Mouse (Mus musculus): ENCODE measurements around the gene Ocrl. TPM values are rescaled to one million over a fixed set of nuclear protein-coding genes. Genes with fewer than 3 reads are reported as not detected.

Ocrl gene
- polyA plus RNA-seq (2015; fragmentation: Nextera tagmentation; extraction: Ambion mirVana) = 26.1 and 26.6 TPM in 2 replicates

DNA sequence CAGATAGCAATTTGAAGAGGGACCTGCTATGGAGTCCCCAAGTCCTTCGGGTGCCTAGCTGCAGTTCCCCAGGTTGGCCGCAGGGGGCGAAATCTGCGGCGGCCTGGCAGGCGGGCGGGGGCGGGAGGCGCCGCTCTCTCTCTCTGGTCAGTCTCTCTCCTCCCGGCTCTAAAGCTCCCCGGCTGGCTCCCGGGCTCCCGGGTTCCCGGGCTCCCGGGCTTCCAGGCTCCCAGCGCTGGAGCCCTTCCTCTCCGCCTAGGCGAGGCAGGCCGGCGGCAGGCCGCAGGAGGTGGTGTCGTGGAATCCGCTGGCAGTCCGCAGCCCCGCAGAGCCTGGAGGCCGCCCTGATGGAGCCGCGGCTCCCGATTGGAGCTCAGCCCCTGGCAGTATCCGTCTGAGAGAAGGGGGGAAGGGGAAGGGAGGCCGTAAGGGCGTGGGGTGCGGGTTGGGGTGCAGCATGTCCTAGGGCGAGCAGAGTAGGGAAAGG is at the start of gene Ocrl:
Gene Ocrl (plus strand): TSS at position 82 of the 487 bp plus-strand sequence.
- H3K4me1 ChIP-seq = 0 out of 2 replicates have a peak, but pooled peaks cover 3% of the 10 kb centered on the region
- no peaks in the 10 kb centered on the region for H3K36me3 ChIP-seq
- 6% methylated on average over 28 of the region's 35 CpGs for WGBS
- H3K27me3 ChIP-seq = no peaks in the 10 kb centered on the region
- peak within 1 kb of the TSS; percentile 83 for H3K9ac ChIP-seq
- H3K9me3 ChIP-seq = no peaks in the 10 kb centered on the region
- peak; percentile 92 for ATAC-seq (ENCODE audit: low FRiP score, low read depth)
- peak within 1 kb of the TSS; percentile 66 for H3K4me2 ChIP-seq (replicated peaks)
- H3K4me3 ChIP-seq = peak within 1 kb of the TSS; percentile 61
- H3K27ac ChIP-seq = peak within 1 kb of the TSS; percentile 81; the same call in 1 of the 2 replicates

DNA sequence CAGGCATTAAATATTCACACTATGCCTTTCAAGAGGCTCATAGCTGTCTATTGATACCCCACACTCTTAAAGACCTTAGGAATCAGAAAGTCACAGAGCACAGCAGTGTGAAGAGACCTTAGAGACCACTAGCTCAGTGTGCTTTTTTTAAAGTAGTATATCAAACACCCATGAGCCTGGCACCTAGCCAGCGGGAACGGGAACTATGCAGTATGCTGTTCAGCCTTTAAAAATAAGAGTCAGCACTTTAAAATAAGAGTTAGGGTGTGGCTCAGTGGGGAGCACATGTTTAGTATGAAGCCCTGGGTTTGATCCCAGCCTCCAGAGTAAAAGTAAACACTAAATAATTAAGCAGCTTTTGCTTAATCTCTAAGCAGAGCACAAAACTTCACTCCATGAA is 32.1 kb upstream of the Ocrl start:
- H3K27me3 ChIP-seq = no peaks in the 10 kb centered on the region
- WGBS = 36% methylated on average over 2 of the region's 2 CpGs
- H3K27ac ChIP-seq = no peak overlapping the region
- peaks cover 7% of the 10 kb centered on the region; the same call in 1 of the 2 replicates for H3K36me3 ChIP-seq
- no peak overlapping the region for H3K9ac ChIP-seq
- no peak overlapping the region for H3K4me2 ChIP-seq (replicated peaks)
- no peaks in the 10 kb centered on the region for H3K9me3 ChIP-seq
- H3K4me3 ChIP-seq = no peak overlapping the region
- H3K4me1 ChIP-seq = 0 out of 2 replicates have a peak, but pooled peaks cover 3% of the 10 kb centered on the region
- ATAC-seq (ENCODE audit: low FRiP score, low read depth) = peak; percentile 69; the same call in 1 of the 2 replicates

DNA sequence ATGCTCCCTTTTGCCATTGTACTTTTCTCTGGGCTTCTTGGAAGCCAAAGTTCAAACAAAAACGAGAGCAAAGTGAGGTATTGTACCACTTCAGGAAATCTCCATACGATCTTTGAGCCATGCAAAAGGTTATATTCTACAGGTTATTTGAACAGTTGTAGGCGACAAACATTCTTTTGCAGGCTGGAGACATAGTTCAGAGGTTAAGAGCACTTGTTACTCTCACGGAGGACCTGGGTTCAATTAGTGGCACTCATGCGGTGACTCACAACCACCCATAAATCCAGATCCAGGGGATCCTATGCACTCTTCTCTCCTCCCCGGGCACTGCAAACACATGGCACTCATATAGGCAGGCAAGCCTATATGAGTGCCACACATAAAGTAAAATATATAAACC is 29.4 kb upstream of the Ocrl start:
- 44% methylated on average over 6 of the region's 6 CpGs for WGBS
- H3K27me3 ChIP-seq = no peaks in the 10 kb centered on the region
- no peak overlapping the region for H3K27ac ChIP-seq
- no peak overlapping the region for H3K9ac ChIP-seq
- ATAC-seq (ENCODE audit: low FRiP score, low read depth) = no peak
- 0 out of 2 replicates have a peak, but pooled peaks cover 3% of the 10 kb centered on the region for H3K4me1 ChIP-seq
- 0 out of 2 replicates have a peak, but pooled peaks cover 7% of the 10 kb centered on the region for H3K36me3 ChIP-seq
- H3K4me3 ChIP-seq = no peak overlapping the region
- no peaks in the 10 kb centered on the region for H3K9me3 ChIP-seq
- no peak overlapping the region for H3K4me2 ChIP-seq (replicated peaks)

DNA sequence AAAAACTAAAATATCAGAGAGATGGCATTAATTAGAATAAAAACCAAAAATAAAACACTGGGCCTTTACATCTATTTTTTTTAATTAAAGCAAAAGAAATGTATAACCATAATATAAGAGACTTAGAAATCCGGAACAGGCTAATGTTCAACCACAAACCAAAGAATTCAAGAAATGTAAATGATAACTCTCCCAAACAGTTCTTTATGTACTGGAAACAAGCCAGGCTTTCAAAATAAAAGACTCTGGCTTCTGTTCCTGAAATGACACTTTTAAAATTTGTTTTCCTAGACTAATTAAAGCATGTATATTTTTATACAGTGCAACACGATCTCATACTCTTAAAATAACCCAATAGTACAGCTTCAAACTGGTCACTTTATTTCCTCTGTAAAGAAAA is 24.8 kb upstream of the Ocrl start:
- H3K27ac ChIP-seq = no peak overlapping the region
- no peak overlapping the region for H3K9ac ChIP-seq
- 0 out of 2 replicates have a peak, but pooled peaks cover 7% of the 10 kb centered on the region for H3K36me3 ChIP-seq
- H3K27me3 ChIP-seq = no peaks in the 10 kb centered on the region
- H3K4me1 ChIP-seq = 0 out of 2 replicates have a peak, but pooled peaks cover 2% of the 10 kb centered on the region
- H3K4me3 ChIP-seq = no peak overlapping the region
- H3K4me2 ChIP-seq (replicated peaks) = no peak overlapping the region
- no peaks in the 10 kb centered on the region for H3K9me3 ChIP-seq
- WGBS = 61% methylated on average over 2 of the region's 2 CpGs
- ATAC-seq (ENCODE audit: low FRiP score, low read depth) = no peak

DNA sequence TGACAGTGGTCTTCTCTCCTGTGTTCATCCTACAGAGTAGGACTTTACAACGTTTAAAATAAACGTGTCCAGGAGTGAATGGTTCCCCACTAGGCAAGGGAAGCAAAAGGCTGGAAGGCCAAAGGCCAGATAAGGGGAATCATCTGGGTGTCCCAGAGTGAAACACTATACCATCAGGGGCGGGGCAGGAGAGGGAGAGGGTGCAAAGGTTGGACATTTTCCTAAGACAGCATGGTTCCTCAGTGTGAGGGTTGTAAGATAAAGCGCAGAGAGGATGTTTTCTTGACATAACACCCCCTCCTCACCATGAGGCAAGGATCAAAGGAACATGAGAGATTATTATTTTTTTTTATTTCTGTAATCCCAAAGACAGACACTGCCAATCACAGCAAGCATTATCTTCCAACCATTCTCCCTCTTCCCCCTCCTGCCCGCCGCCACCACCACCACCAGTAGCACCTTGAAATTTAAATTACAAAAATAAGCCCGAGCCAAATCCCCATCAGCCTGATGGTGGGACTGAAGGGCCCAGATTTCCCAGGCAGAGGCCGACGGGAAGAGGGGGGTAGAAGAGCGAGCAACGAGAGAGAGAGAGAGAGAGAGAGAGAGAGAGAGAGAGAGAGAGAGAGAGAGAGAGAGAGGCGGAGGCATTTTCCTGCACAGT is 20.8 kb upstream of the Ocrl start:
- Histone ChIP-seq H3K27ac (peak overlapping the region; percentile 85; the same call in 1 of the 2 replicates), H3K36me3 (no peaks in the 10 kb centered on the region), H3K4me3 (peak overlapping the region; percentile 59), H3K4me2 (replicated peaks) (peak overlapping the region; percentile 64), H3K4me1 (0 out of 2 replicates have a peak, but pooled peaks cover 2% of the 10 kb centered on the region), H3K9ac (peak overlapping the region; percentile 72), H3K9me3 (no peaks in the 10 kb centered on the region), H3K27me3 (no peaks in the 10 kb centered on the region)
- no peak; the same call in 1 of the 2 replicates for ATAC-seq (ENCODE audit: low FRiP score, low read depth)
- 12% methylated on average over 10 of the region's 12 CpGs for WGBS

DNA sequence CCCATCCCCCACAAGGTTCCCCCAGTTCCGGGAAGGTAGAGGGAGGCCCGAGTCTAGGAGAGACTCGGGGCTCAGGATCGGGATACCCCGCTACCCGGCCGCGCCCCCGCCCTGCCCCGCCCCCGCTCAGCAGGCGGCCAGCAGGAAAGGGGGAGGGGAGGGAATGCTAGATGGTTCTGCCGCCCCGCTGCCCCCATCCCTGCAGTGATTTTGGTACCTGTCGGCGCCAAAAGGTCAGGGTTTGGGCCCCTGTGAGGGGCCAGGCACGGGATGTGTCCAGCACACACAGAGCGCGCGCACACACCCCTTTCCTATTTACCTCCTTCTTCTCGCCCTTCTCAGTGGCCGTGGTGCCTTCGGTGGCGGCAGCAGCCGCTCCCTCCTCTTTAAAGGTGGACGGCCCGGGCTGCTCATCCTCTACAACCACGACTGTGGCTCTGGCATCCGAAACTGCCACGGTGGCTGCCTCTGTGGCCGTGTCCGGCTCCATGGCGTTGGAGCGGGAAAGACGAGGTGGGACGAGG is 20.2 kb upstream of the Ocrl start:
- Histone ChIP-seq H3K4me1 (0 out of 2 replicates have a peak, but pooled peaks cover 2% of the 10 kb centered on the region), H3K4me3 (peak overlapping the region; percentile 59), H3K27me3 (no peaks in the 10 kb centered on the region), H3K36me3 (no peaks in the 10 kb centered on the region), H3K9ac (peak overlapping the region; percentile 72), H3K27ac (peak overlapping the region; percentile 85), H3K9me3 (no peaks in the 10 kb centered on the region), H3K4me2 (replicated peaks) (peak overlapping the region; percentile 64)
- peak; percentile 86 for ATAC-seq (ENCODE audit: low FRiP score, low read depth)
- WGBS = 25% methylated on average over 10 of the region's 36 CpGs

DNA sequence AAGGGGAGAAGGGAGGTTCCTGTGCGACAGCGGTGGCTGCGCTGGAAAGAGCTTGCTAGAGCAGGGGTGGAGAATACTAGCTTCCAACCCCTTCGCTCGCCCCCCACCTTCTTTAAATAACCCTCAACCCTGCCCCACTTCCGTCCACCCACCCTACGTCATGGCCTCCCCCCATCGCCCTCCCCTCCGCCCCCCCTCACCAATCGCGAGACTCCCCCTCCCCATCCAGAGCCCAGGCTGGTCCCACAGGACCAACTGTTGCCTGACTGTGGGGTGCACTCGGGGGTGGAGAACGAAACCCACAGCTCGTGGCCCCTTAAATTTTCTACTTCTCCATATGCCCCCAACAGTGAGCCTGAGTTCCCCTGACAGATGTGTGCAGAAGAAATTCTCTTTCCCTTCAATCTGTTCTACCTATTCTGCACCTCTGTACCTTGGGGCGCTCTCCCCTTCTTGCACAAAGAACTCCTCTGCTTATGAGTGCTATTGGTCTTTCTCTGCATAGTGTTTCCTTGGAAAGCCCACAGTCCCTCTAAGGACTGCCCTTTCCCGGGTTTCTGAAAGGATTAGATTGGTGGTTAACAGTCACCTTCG is 19.7 kb upstream of the Ocrl start, which contains the start of gene Smarca1:
Gene Smarca1 (minus strand): TSS at position 544 of the 594 bp plus-strand sequence.
- 12% methylated on average over 14 of the region's 17 CpGs for WGBS
- Histone ChIP-seq H3K9me3 (no peaks in the 10 kb centered on the region), H3K4me2 (replicated peaks) (peak within 1 kb of the TSS; percentile 64), H3K9ac (peak within 1 kb of the TSS; percentile 72), H3K36me3 (no peaks in the 10 kb centered on the region), H3K27me3 (no peaks in the 10 kb centered on the region), H3K27ac (peak within 1 kb of the TSS; percentile 85), H3K4me1 (0 out of 2 replicates have a peak, but pooled peaks cover 2% of the 10 kb centered on the region), H3K4me3 (peak within 1 kb of the TSS; percentile 59)
- ATAC-seq (ENCODE audit: low FRiP score, low read depth) = peak; percentile 83

DNA sequence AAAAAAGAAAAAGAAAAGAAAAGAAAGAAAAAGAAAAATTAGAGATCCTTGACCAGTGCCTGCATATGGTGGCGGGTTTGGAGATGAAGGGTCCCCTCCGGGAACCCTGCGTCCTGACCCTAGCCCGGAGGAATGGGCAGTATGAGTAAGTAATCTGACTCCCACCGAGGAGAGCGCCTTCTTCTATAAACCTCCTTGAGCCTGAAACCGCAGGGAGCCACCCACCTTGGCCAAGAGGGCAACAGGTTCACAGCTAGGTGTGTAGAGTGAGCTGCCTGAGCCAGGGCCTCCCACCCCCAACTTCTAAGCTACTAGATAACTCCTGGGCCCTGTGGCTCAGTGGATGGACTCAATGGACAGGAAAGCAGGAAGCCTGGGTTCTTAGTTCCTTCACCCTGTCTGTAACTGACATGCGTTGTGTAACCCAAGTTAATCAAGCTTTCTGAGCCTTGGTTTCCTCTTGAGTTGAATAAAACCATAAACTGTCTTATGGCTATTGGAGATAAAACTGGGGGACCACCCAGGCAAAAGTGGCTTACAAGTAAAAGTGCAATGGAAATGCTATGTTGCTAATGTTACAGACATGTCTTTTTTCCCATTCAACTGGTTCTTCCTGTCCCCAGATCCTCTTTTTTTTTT is 836 bp downstream of the Ocrl start:
- peak overlapping the region; percentile 83 for H3K9ac ChIP-seq
- H3K27ac ChIP-seq = no peak overlapping the region; the same call in 1 of the 2 replicates
- no peak for ATAC-seq (ENCODE audit: low FRiP score, low read depth)
- 29% methylated on average over 8 of the region's 8 CpGs for WGBS
- no peaks in the 10 kb centered on the region for H3K27me3 ChIP-seq
- peak overlapping the region; percentile 61 for H3K4me3 ChIP-seq
- no peaks in the 10 kb centered on the region for H3K9me3 ChIP-seq
- no peaks in the 10 kb centered on the region for H3K36me3 ChIP-seq
- 0 out of 2 replicates have a peak, but pooled peaks cover 3% of the 10 kb centered on the region for H3K4me1 ChIP-seq
- H3K4me2 ChIP-seq (replicated peaks) = peak overlapping the region; percentile 66

DNA sequence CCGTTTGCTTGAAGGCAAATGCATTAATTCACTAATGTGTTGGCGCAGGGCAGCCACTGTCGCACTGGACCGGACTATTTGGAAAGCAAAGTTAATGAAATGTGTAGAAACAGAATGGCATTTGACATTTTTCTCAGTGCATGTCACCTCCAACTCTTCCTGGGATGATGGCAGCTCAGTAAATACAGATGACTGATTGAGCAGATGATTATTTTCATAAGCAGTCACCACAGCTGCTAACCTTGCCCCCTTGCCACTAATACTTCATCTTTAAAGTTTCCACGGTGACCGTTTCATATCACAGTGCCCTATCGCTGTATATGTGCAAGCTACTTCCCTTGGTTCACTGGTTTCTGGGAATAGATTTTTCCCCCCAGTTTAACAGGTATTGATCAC is 1.4 kb downstream of the Ocrl start:
- Histone ChIP-seq H3K36me3 (no peaks in the 10 kb centered on the region), H3K4me2 (replicated peaks) (peak overlapping the region; percentile 66), H3K4me1 (0 out of 2 replicates have a peak, but pooled peaks cover 3% of the 10 kb centered on the region), H3K9me3 (no peaks in the 10 kb centered on the region), H3K9ac (no peak overlapping the region), H3K4me3 (no peak overlapping the region), H3K27ac (no peak overlapping the region), H3K27me3 (no peaks in the 10 kb centered on the region)
- WGBS = 87% methylated on average over 7 of the region's 7 CpGs
- ATAC-seq (ENCODE audit: low FRiP score, low read depth) = no peak

DNA sequence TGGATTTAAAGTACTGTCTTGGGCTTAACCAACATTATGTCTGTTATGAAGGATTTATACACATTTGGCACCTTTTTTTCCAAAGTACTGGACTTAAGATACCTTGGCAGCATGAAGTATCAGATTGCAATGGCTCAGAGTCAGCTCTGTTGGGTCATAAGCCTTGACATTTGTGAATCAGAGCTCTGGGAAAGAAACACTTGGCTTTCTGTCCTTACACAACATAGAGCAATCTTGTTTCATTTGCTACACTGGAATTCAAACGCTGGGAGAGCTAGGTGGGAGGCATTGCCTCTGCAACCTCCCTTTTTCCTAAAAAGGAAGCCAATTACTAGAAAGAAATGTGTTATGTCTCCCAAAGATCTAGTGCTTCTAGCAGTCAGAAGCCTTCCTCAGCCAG is 4.6 kb downstream of the Ocrl start:
- H3K27me3 ChIP-seq = no peaks in the 10 kb centered on the region
- 0 out of 2 replicates have a peak, but pooled peaks cover 3% of the 10 kb centered on the region for H3K4me1 ChIP-seq
- ATAC-seq (ENCODE audit: low FRiP score, low read depth) = no peak
- H3K9me3 ChIP-seq = no peaks in the 10 kb centered on the region
- no peak overlapping the region for H3K4me2 ChIP-seq (replicated peaks)
- H3K9ac ChIP-seq = no peak overlapping the region
- 75% methylated on average over 1 of the region's 1 CpGs for WGBS
- H3K4me3 ChIP-seq = no peak overlapping the region
- no peak overlapping the region for H3K27ac ChIP-seq
- no peaks in the 10 kb centered on the region for H3K36me3 ChIP-seq

DNA sequence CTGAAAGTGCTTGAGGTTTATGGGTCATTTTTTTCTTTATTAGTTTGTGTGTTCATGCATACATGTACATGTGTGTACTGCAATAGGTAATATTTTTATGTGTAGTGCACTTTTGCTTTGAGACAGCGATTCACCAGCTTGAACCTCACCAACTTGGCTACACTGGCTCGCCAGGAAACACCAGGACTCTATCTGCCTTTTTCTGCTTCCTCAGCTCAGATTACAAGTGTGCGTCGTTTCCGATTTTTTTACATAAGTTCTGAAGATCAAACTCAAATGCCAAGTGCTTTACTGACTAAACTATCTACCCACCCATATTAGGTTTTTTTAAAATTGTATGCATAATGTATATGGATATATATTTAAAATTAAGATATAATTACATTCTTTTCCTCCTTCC is 8.4 kb downstream of the Ocrl start:
- no peak overlapping the region for H3K9ac ChIP-seq
- H3K4me2 ChIP-seq (replicated peaks) = no peak overlapping the region
- H3K9me3 ChIP-seq = no peaks in the 10 kb centered on the region
- no peaks in the 10 kb centered on the region for H3K4me1 ChIP-seq
- H3K27ac ChIP-seq = no peak overlapping the region
- 75% methylated on average over 5 of the region's 5 CpGs for WGBS
- no peak overlapping the region for H3K4me3 ChIP-seq
- H3K27me3 ChIP-seq = no peaks in the 10 kb centered on the region
- H3K36me3 ChIP-seq = no peaks in the 10 kb centered on the region
- ATAC-seq (ENCODE audit: low FRiP score, low read depth) = no peak

Measured in limb, embryonic 13.5 days (tissue).